Mouse (Mus musculus) NIH3T3 (cell line): ENCODE measurements around the gene Opalin.

Experiments used
- DNase-seq: peaks from one replicate; pipeline ENCODE4 v3.0.0-alpha.2; 2012; ENCODE audit warnings: low read depth

Gene Opalin

GRCm38 (mm10) chr19:41015951-41016716, 60.8 kb downstream of the Opalin start:
- DNase-seq, result peak; percentile 85

- DNase-seq, result no peak
Measured at GRCm38 (mm10) chr19:41014003-41014402, 62.9 kb downstream of the Opalin start.

GRCm38 (mm10) chr19:41013591-41013990, 63.3 kb downstream of the Opalin start:
- no peak for DNase-seq
